ENCODE assay signal across 26 mouse cellular contexts in the genomic region with DNA sequence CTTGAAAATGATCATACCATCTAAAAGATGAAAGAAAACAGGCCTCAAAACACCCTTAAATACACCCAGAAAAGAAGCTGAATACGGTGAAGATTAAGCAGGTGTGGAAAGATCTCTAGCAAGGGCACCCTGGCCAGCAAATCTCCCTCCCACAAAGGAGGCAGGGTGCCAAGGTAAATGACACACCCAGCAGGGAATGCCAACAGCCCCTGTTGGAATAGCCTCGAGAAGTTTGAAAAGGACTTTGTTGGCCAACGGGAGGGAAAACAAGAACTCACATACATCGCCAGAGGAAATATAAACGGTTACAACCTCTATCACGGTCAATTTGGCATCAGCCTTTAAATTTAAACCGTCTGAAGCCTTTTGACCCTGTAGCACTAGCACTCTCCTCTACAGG. TPM values are rescaled to one million over a fixed set of nuclear protein-coding genes. Genes with fewer than 3 reads are reported as not detected.
DNase-seq lines count a peak whose midpoint lies in the region; ATAC-seq and TF ChIP-seq lines count a peak whose summit lies in the region.
"Had no signal": no experiment of that assay in that cellular context is flagged by ENCODE, and none has a peak within 500 bp of the region (broad histone marks: within the 10 kb centered on the region; RNA-seq: fewer than 3 reads in every experiment).

No protein-coding gene starts in this region.

- no peak overlapping the region for H3K4me2 ChIP-seq in intestine, embryonic 14.5 days (ENCODE audit: low read length)
- H3K4me2 ChIP-seq in intestine, embryonic 15.5 days (replicated peaks) = no peak overlapping the region
- H3K4me2 ChIP-seq in lung, postnatal 0 days (replicated peaks; ENCODE audit: low read depth, low read length) = no peak overlapping the region
- H3K4me2 ChIP-seq: forebrain, embryonic 13.5 days; hindbrain, embryonic 13.5 days; neural tube, embryonic 15.5 days had no signal

- no peaks in the 10 kb centered on the region for H3K9me3 ChIP-seq in intestine, embryonic 14.5 days (ENCODE audit: control insufficient read depth, low read length)
- no peaks in the 10 kb centered on the region for H3K9me3 ChIP-seq in intestine, embryonic 15.5 days
- no peaks in the 10 kb centered on the region for H3K9me3 ChIP-seq in lung, postnatal 0 days (ENCODE audit: low read length)
- H3K9me3 ChIP-seq: forebrain, embryonic 13.5 days; hindbrain, embryonic 13.5 days; neural tube, embryonic 15.5 days had no signal

- peak; percentile 58; the same call in 1 of the 2 replicates for TF ChIP-seq EP300 in lung, postnatal 0 days (IDR thresholded peaks at IDR 0.05)

- H3K4me1 ChIP-seq in intestine, embryonic 14.5 days (replicated peaks; ENCODE audit: control insufficient read depth, insufficient read depth, low read length) = no peaks in the 10 kb centered on the region
- H3K4me1 ChIP-seq in intestine, embryonic 15.5 days (replicated peaks) = 0 out of 2 replicates have a peak, but pooled peaks cover 6% of the 10 kb centered on the region
- 0 out of 2 replicates have a peak, but pooled peaks cover 2% of the 10 kb centered on the region for H3K4me1 ChIP-seq in lung, postnatal 0 days (ENCODE audit: insufficient read depth, low read depth, low read length)

- H3K9ac ChIP-seq in intestine, embryonic 14.5 days (ENCODE audit: low read length) = no peak overlapping the region
- no peak overlapping the region for H3K9ac ChIP-seq in intestine, embryonic 15.5 days
- no peak overlapping the region for H3K9ac ChIP-seq in lung, postnatal 0 days (replicated peaks; ENCODE audit: low read depth)
- H3K9ac ChIP-seq: forebrain, embryonic 13.5 days; hindbrain, embryonic 13.5 days; neural tube, embryonic 15.5 days had no signal

- DNase-seq in intestine, embryonic 14.5 days (ENCODE audit: low spot score) = peak; percentile 24
- DNase-seq in lung, adult 18-20 months = peak; percentile 67 to 70
- peak; percentile 44 for DNase-seq in lung, postnatal 0 days (ENCODE audit: low spot score)
- peak; percentile 38 to 60 for DNase-seq in lung, postnatal 4 days
- no peak for DNase-seq in urinary bladder, adult 18-20 months (ENCODE audit: low spot score in 2 of 2)
- DNase-seq in neural tube, embryonic 10.5 days (ENCODE audit: extremely low spot score, low spot score) = no peak
- DNase-seq: adrenal gland, postnatal 10 days; cerebellum, adult 8-10 months; cerebellum, postnatal 36 days; gastrocnemius, postnatal 25 days; heart, adult 18-20 months; kidney, adult 18-20 months; kidney, postnatal 4 days; layer of hippocampus, postnatal 36 days; midbrain, embryonic 14.5 days; right cerebral cortex, adult 18-20 months; spleen, adult 18-20 months; thymus, adult 2 months; thymus, postnatal 36 days had no signal

- H3K36me3 ChIP-seq in intestine, embryonic 14.5 days (ENCODE audit: control insufficient read depth, insufficient read depth, low read length) = no peaks in the 10 kb centered on the region
- H3K36me3 ChIP-seq in intestine, embryonic 15.5 days = no peaks in the 10 kb centered on the region
- no peaks in the 10 kb centered on the region for H3K36me3 ChIP-seq in lung, postnatal 0 days (ENCODE audit: insufficient read depth, low read length)
- H3K36me3 ChIP-seq: hindbrain, embryonic 13.5 days; neural tube, embryonic 15.5 days had no signal

- 0 out of 2 replicates have a peak, but pooled peaks cover under 1% of the 10 kb centered on the region for H3K27me3 ChIP-seq in intestine, embryonic 14.5 days (replicated peaks; ENCODE audit: control insufficient read depth, insufficient read depth, low read length)
- H3K27me3 ChIP-seq in intestine, embryonic 15.5 days (replicated peaks) = no peaks in the 10 kb centered on the region
- peaks cover under 1% of the 10 kb centered on the region; the same call in 1 of the 2 replicates for H3K27me3 ChIP-seq in lung, postnatal 0 days (replicated peaks; ENCODE audit: insufficient read depth, low read length)
- H3K27me3 ChIP-seq: CH12.LX had no signal

- 59% methylated on average over 7 of the region's 7 CpGs for WGBS in intestine, embryonic 14.5 days
- 67% methylated on average over 7 of the region's 7 CpGs for WGBS in intestine, embryonic 15.5 days
- 36% methylated on average over 7 of the region's 7 CpGs for WGBS in lung, postnatal 0 days

- no peak for ATAC-seq in intestine, embryonic 14.5 days (replicated peaks; ENCODE audit: low FRiP score, low TSS enrichment, low read depth)
- ATAC-seq in intestine, embryonic 15.5 days = no peak
- peak; percentile 48; the same call in 1 of the 2 replicates for ATAC-seq in lung, postnatal 0 days
- ATAC-seq: activated CD4-positive, CD25-positive, alpha-beta regulatory T cell, adult 4 months; forebrain, embryonic 13.5 days had no signal

- H3K4me3 ChIP-seq in intestine, embryonic 14.5 days (ENCODE audit: low read depth, low read length) = no peak overlapping the region
- H3K4me3 ChIP-seq in intestine, embryonic 15.5 days (replicated peaks) = no peak overlapping the region
- H3K4me3 ChIP-seq in lung, postnatal 0 days (ENCODE audit: low read depth, low read length) = no peak overlapping the region
- H3K4me3 ChIP-seq: forebrain, embryonic 13.5 days; hindbrain, embryonic 13.5 days; neural tube, embryonic 15.5 days had no signal

- TF ChIP-seq CTCF in lung, postnatal 0 days (IDR thresholded peaks at IDR 0.05) = no peak

- H3K27ac ChIP-seq in intestine, embryonic 14.5 days (ENCODE audit: low read depth) = no peak overlapping the region
- H3K27ac ChIP-seq in intestine, embryonic 15.5 days = no peak overlapping the region
- H3K27ac ChIP-seq in lung, postnatal 0 days (ENCODE audit: low read length) = no peak overlapping the region
- H3K27ac ChIP-seq: forebrain, embryonic 13.5 days; hindbrain, embryonic 13.5 days; neural tube, embryonic 15.5 days had no signal

RNA-seq across cellular contexts. Expression of gene Plce1, which starts 5.5 kb away (rescaled TPM):
- polyA plus RNA-seq in intestine, embryonic 14.5 days (2014; fragmentation: Nextera tagmentation; extraction: Ambion mirVana) = 6.7 and 6.8 TPM in 2 replicates
- 4.7 and 5.8 TPM in 2 replicates for polyA plus RNA-seq in intestine, embryonic 15.5 days (2015; fragmentation: Nextera tagmentation; extraction: Ambion mirVana)
- polyA plus RNA-seq in lung, postnatal 0 days (2015; fragmentation: Nextera tagmentation; extraction: Ambion mirVana) = 2.0 and 3.1 TPM in 2 replicates
- polyA plus RNA-seq: C2C12 had no signal

Comparison
In these comparisons a context has a peak if more than half of its experiments do, and no peak if none do; other contexts are left out.
1. DNase-seq: peak in intestine, embryonic 14.5 days (single experiment), lung, adult 18-20 months (2 of 2), lung, postnatal 0 days (single experiment) and lung, postnatal 4 days (2 of 2); none in urinary bladder, adult 18-20 months (0 of 2) and neural tube, embryonic 10.5 days (single experiment).